Mouse (Mus musculus) left cerebral cortex, adult 9 months (tissue): Measurements from ENCODE around the gene Kcnk12.

Experiments
- DNase-seq, 2 experiments: peaks; one replicate each; pipeline ENCODE4 v3.0.0; 2022; ENCODE audit warnings: low spot score in 2 of 2

Gene Kcnk12

DNA sequence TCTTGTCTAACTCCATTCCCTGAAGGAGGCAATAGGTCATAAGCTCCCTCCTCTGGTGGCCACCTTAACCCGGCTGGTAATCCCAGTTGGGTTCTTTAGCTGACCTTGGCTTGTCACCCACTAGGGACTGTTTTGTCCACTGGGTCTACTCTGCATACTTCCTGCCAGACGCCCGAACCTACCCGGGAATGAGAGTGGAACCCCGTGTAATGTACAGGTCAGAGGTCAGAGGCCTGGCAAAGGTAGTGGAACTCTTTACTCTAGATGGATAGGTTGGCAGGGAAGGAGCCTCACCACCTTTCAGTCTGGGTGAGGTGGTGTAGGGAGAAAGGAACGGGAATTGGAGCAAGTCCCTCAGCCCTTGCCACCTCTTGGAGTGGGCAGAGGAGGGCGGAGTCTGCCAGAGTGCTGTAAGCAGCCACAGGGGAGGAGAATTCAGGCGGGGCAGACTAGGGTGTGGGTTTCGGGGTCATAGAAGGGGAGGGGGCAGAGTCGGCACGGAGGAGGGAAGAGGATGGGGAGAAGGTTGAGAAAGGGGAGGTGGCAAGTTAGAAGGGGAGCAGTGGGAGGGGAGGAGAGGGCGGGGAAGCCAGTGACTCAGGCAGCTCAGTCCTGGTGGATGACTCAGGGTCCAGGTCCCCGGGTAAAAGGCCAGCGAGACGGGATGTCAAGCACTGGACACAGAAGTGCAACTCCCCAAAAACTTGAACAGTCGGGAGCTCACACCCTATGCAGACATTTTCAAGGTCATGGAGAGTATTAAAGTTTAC lies 98.6 kb downstream of the Kcnk12 start:
- no peak for DNase-seq

DNA sequence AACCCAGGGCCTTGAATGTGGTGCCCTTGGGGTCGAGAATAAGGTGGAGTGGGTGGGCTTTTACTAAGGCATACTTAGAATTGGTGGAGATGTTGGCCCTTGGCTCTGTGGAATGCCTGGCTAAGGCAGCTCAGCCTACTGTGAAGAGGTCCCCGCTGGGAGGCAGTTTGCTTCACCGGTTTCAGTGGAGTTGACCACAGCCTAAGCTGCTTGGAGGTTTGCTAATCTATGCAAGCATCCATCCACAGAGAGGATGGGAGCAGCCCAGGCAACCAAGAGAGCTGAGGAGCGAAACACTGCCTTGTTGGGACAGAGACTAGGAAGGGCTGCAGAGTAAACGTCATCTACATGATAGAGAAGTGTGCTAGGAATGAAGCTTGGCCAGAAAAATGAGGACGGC lies 101.0 kb downstream of the Kcnk12 start:
- DNase-seq, result no peak

DNA sequence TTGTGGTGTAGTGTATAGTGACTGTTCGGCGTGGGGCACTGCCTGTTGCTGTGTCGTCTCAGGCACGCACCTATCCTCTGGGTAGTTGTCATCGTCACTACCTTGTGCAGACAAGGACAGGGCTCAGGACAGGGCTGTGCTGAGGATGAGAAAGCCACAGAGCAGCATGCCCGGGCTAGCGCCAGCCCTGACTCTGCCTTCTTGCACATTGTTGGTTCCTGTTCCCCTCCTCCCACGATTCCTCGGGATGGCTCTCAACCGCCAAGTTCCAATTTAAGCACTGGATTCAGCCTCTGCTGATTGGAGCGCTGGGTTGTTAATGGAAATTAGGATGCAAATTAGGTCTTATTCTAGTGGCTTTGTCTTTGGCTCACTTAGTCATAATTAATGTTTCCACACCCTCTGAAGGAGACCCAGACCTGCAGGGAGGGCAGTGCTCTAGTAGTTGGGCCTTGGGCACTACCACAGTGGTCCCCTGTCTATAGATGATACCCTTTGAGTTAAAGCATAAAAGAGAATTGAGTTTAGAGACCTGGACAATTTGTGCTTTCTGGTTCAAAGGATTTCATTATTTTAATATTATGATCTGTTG lies 101.8 kb downstream of the Kcnk12 start:
- DNase-seq, result no peak
